26 mouse cellular contexts compared by ENCODE assay signal in genomic region chr11:44808855-44809546, GRCm38 (mm10).
"Had no signal": no experiment of that assay in that cellular context is flagged by ENCODE, and none has a peak within 500 bp of the region (broad histone marks: within the 10 kb centered on the region; RNA-seq: fewer than 3 reads in every experiment).

No protein-coding gene starts in this region.

- H3K4me1 ChIP-seq: intestine, embryonic 15.5 days had no signal

- H3K4me2 ChIP-seq: heart, embryonic 12.5 days; hindbrain, embryonic 12.5 days; hindbrain, embryonic 14.5 days; intestine, embryonic 15.5 days; limb, embryonic 13.5 days; limb, embryonic 15.5 days; liver, embryonic 11.5 days had no signal

- H3K27ac ChIP-seq: gastrocnemius, adult 2 months; heart, embryonic 10.5 days; hindbrain, embryonic 10.5 days; hindbrain, embryonic 12.5 days; hindbrain, embryonic 14.5 days; intestine, embryonic 15.5 days; layer of hippocampus, adult 2 months; limb, embryonic 13.5 days; limb, embryonic 15.5 days had no signal

- ATAC-seq: hindbrain, embryonic 16.5 days; inflammation-experienced regulatory T-cells, adult 6 months; intestine, embryonic 15.5 days; intestine, postnatal 0 days had no signal

- H3K4me3 ChIP-seq: gastrocnemius, adult 2 months; heart, embryonic 10.5 days; heart, embryonic 12.5 days; hindbrain, embryonic 10.5 days; hindbrain, embryonic 12.5 days; intestine, embryonic 15.5 days; layer of hippocampus, adult 2 months; limb, embryonic 13.5 days; limb, embryonic 15.5 days had no signal

- H3K9ac ChIP-seq: heart, embryonic 12.5 days; hindbrain, embryonic 12.5 days; hindbrain, embryonic 14.5 days; intestine, embryonic 15.5 days; limb, embryonic 13.5 days; limb, embryonic 15.5 days had no signal

- H3K36me3 ChIP-seq: heart, embryonic 10.5 days; heart, embryonic 12.5 days; hindbrain, embryonic 10.5 days; hindbrain, embryonic 12.5 days; intestine, embryonic 15.5 days; limb, embryonic 13.5 days; limb, embryonic 15.5 days had no signal

- H3K27me3 ChIP-seq: heart, embryonic 12.5 days; hindbrain, embryonic 12.5 days; intestine, embryonic 15.5 days; limb, embryonic 13.5 days; limb, embryonic 15.5 days had no signal

- DNase-seq: gastrocnemius, adult 2 months; gastrocnemius, postnatal 10 days; gastrocnemius, postnatal 36 days; heart, adult 18-20 months; heart, postnatal 10 days; heart, postnatal 4 days; kidney, adult 18-20 months; kidney, adult 8-10 months; kidney, postnatal 10 days; kidney, postnatal 25 days; kidney, postnatal 4 days; layer of hippocampus, postnatal 36 days; left cerebral cortex, postnatal 4 days had no signal

- H3K9me3 ChIP-seq: heart, embryonic 10.5 days; heart, embryonic 12.5 days; hindbrain, embryonic 10.5 days; hindbrain, embryonic 12.5 days; intestine, embryonic 15.5 days; limb, embryonic 13.5 days; limb, embryonic 15.5 days had no signal
